1 mouse cellular context compared by ENCODE assay signal in the genomic region with DNA sequence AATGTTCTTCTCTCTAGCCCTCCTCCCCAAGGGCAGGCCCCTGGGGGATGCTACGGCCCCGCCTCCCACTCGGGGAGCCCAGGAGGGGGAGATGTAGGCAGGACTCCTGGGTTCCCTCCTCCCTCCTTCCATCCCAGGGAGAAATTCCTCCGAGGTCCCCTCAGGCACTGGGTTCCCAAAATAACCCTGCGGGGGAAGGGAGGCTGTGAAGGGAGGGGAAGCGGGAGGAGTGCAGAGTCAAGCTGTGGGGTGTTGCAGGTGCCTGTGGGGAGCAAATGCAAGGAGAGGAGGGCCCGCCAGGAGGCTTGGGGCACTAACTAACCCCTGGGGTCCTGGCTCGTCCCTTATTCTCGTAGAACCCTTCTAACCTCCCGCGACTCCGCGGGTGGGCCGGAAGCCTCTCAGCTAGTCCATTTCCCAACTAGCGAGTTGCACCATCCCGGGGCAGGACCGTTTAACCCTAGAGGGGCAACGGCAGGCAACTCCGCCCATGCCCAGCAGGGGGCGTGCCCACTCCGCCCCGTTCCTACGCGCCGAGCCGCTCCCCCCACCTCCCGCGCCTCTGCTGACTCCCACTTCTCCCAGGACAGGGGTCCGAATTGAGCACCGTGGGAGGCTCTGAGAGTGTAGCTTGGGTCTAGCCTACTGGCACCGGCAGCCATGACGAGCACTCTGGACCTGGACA.
A peak's percentile ranks its signal among the peaks of the same experiment; 100 is the strongest.
TF ChIP-seq lines count a peak whose summit lies in the region.

No protein-coding gene starts in this region.

TF ChIP-seq in CH12.LX, 34 proteins besides CTCF, POLR2A, EP300 and RAD21:
- TF ChIP-seq TCF12 (IDR thresholded peaks at IDR 0.05; ENCODE audit: low read depth, low read length) (no peak), SMC3 (IDR thresholded peaks at IDR 0.05; ENCODE audit: low read depth, low read length) (peak; percentile 42), ELF1 (IDR thresholded peaks at IDR 0.05; ENCODE audit: low read depth, low read length) (peak; percentile 5; the same call in 1 of the 2 replicates)
